Mouse (Mus musculus): Measurements from ENCODE around the gene Zfp408.

Gene Zfp408

DNA sequence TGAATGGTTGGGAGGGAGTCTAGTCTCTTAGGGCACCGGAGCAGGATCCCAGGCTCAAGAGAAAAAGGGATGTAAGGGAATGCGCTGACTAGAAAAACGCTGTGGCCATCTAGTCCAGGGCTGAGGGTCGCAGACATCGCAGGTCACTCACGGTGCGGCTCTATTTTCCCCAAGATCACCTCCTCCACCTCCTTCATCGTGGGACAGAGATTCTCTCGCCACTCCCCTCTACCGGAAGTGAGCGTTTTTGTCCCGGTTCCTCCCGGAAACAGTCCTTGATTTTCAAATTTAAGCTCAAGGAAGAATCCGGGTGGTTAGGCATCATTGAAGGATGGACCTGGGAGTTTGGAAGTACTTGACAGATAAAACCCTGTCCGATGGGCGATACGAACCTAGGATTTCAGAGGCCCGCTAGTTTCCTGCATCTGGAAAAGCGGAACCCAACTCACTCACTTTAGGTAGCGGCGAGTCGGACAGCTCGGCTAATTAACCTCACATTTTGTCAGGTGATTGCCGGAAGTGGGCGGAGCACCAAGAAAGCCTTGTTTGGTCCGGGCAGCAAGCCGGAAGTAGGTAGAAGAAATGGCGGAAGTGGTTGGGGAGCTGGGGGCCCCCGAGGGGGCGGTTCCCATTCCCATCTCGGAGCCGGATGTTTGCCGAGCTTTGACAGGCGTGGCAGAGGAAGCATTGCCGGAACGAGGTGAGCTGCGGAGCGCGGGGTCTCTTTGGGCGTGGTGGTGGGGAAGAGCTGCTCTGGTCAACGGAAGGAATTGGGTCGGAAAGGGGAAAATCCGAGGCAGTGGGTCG, at the start of gene Zfp408, which contains the start of gene Arhgap1:
Gene Zfp408 (minus strand): TSS at position 239 of the 807 bp plus-strand sequence.
Gene Arhgap1 (plus strand): TSS at position 308 of the 807 bp plus-strand sequence.
- DNase-seq = peak; percentile 97

DNA sequence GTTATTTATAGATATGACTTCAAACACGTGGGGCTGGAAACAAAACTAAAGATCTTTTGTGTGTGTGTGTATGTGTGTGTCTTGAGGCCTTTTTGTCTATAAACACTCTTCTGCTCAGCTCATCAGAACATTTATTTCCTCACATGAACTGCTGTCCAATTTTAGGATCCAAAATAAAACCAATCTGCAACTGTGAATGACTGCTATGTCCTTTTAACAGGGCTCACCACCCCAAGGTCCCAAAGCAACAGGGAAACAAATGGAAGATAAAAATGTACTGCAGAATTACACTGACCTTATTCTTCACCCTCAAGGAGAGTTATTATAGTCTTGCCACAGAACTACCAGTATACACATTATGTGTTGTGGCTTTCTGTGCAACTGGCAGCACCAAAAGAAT, 49.6 kb upstream of the Zfp408 start:
- no peak for DNase-seq

DNA sequence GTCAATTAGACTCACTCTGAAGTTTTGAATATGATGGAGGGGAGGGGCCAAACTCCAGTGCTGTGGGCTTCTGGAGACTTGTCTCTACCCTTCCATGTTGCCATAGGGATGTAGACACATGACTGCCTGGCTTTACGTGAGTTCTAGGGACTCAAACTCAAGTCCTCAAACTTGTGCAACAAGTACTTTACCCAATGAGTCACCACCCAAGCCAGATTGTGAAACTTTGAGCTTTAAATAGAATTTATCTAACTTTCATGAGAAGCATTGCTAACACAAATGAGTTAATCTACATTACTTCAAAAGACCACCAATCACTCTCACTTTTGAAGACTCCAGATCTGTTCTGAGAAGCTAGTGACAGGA, 46.6 kb upstream of the Zfp408 start:
- no peak for DNase-seq

DNA sequence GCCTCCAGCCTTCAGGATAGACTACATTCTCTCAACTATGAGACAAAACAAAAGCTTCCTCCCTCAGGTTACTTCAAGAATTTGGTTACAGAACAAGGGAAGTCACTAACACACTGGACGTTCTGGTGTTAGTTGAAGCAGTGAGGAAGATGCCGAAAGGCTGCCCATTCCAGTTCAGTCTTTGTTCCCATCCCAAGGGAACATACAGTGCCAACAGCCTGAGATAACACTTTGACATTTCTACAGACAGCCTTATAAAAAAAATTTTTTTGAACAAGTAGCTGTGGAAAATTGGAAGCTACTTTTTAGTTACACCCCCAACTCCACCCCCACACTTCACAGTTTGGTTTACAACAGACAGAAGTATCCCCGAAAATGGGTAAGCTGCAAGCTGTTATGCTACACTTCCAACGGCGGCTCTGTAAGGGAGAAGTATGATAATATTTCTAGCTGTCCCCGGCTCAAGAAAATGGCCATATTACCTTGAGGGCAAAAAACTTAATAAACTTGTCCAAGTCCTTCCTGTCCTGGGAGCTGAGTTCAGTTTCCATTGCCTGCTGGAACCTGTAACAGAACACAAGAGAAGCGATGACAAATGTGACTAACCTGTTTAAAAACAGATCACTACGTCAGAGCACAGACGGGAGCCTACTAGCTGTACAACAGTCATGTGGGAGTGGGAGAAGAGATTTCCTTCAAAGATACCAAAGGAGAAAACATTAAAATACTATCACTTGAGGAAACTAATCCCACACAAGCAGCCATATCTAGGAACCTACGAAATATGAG, 46.0 kb upstream of the Zfp408 start:
- DNase-seq = no peak

DNA sequence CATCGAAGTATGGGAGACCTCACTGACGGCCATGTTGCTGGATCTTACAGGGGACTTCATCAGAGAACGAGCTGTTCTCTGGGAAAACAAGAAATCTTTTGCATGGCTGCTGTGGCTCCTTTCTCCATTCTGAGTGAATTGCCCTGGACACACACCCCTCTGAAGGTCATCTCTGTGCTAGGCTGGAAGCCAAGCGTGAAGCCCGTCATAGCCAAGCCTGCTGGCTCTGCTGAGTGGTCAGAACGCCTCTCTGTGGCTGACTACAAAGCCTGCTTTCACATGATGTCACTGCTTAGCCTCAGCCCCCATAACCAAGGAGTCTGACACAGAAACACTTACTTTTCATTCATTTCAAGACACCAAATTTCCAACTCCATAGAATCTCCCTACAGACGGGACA, 39.9 kb upstream of the Zfp408 start:
- peak in 1 of 2 experiments; percentile 25 for DNase-seq

DNA sequence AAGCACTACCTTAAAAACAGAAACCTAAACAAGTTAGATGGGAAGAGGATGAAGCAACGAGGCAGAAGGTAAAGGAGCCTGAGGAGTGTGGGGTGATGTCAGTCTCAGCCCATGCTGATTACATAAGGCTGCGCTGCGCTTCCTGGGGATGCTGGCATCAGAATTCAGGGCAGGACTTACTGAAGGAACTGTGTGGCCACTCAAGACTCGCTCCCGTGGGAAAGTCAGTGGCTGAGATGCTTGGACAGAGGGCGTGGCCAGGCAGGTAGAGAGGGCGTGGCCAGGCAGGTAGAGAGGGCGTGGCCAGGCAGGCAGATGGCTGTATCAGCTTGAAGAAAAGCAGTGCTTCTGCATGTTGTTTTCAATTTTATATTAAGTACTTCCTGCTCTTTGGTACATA, 34.3 kb upstream of the Zfp408 start:
- peak; percentile 28 to 34 for DNase-seq

DNA sequence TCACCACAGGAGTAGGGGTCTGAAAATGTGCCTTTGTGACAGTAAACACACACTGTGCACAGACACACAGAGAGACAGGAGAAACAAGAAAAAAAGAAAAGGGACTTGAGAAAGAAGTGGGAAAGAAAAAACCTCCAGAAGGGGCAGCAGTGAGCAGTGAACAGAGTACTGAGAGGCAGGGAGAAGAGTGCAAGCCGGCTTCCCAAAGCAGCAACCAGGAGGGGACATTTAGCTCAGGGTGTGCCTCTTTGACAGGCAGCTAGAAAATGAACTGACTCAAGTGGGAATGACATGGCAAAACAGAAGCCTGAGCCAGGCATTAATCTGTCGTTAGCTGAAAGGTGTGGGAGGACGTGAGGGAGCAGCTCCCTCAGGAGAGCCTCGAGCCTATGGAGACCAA, 33.3 kb upstream of the Zfp408 start:
- peak; percentile 44 to 59 for DNase-seq

DNA sequence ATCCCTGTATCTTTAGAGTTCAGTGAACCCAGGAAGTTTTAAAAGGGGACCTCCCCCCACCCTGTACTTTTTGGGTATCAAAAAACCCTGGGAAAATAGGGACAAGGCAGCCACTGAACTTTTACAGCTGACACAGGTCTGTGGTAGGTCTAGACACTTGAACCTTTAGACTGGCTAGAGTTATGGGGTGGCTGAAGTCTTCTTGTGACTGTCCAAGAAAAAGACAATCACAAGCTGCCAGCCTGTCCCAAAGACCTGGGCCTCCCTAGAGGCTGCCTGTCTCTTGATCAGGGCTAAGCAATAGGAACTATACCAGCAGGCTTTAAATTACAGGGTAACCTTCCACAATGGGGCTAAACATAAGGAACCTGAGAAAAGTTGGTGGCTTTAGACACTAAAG, 27.4 kb upstream of the Zfp408 start:
- no peak for DNase-seq

DNA sequence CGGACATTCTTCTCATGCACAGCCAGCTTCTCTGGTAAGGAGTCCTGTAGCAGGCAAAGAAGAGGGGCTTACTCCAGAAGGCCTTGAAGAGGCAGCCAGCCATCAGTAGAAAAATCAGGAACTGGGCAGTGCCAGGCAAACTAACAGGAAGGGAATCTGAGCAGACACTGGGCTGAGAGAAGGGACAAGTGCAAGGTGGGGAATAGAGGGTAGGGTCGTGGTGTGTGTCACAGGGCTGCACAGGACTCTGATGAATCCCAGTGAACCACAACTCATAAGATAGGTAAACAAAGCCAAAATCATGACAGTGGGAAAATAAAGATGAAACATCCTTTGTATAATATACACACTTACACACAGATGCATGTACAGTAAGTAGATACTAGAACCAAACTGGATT, 26.8 kb upstream of the Zfp408 start:
- no peak for DNase-seq

DNA sequence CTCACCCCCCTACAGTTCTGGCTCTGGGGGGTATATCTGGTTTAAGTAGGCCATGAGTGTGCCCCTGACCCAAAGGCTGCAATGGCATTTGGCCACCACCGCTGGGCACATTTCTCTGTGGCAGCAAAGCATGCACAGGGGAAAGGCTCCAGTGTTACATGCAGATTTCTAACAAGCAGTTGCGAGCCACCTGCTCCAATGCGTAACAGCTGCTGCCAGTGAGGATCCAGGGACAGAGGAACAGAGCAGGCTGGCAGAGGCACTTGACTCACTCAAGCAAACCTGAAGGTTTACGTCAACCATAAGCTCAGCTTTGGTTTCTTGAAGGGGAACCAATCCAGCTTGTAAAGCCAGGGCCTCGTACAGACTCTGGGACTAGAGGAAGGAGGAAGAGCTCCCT, 25.3 kb upstream of the Zfp408 start:
- DNase-seq = no peak

DNA sequence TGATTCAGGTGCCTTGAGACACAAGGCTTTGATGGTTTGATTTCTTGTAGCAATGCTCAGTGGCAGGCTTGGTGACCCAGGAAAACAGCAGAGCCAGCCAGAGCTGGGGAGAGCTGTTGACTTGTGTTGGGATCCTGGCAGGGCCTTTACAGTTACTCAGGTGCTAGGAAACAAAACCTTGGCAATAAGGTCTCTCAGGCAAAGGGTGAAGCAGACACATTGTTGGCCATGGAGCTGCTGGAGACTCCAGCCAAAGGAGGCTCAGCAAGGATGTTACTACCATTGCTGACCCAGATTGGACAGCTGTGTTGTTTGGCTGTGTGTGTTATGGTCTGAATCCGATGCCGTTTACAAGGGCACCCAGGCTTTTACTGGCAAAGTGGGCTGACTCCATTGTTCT, 24.0 kb upstream of the Zfp408 start:
- no peak for DNase-seq

DNA sequence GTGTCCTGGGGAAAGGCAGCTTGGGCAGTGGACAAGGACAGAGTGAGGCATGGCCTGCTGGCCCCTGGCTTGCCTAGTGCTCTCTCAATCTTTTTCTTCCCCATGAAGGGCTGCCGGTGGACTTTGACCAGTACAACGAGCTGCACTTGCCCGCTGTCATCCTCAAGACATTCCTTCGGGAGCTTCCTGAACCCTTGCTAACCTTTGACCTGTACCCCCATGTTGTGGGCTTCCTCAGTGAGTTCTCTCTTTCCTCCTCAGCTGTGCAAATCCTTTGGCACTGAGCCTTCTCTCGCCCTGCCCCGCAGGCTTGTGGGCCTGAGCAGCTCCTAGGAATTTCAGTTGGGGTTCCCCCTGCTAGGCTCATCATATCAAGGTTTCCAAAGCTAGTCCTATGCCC, 20.4 kb upstream of the Zfp408 start:
- no peak for DNase-seq

DNA sequence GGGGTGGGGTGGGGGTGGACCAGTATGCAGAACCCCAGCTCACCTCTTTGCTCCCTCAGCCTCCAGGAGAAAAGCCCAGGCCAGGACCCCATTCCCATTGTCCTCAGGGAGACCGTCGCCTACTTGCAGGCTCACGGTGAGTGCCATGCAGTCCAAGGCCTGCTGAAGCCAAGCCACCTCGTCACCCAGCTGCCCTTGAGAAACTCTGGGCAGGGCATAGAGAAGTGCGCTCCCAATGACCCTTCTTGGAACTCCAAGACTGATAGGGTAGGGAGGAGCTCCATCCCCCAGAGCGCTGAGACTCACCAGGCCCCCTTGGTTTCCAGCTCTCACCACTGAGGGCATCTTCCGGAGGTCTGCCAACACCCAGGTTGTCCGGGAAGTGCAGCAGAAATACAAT, 19.7 kb upstream of the Zfp408 start:
- no peak for DNase-seq

DNA sequence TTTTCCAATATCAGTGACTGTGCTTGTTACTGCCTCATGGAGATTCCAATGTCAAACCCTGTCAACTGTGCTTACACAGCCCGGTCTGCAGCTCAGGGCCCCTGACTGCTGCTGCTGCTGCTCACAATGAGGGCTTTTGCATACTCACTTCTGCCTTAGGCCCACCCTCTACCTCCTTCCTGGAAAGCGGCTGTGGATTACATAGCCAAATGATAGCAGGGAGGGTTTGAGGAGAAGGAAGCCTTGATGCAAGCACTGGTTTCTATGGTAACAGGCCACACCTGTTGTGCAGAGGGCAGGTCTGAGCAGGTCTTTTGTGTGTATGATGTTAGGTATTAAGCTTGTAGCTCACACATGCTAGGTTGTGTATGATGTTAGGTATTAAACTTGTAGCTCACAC, 18.2 kb upstream of the Zfp408 start:
- no peak for DNase-seq

DNA sequence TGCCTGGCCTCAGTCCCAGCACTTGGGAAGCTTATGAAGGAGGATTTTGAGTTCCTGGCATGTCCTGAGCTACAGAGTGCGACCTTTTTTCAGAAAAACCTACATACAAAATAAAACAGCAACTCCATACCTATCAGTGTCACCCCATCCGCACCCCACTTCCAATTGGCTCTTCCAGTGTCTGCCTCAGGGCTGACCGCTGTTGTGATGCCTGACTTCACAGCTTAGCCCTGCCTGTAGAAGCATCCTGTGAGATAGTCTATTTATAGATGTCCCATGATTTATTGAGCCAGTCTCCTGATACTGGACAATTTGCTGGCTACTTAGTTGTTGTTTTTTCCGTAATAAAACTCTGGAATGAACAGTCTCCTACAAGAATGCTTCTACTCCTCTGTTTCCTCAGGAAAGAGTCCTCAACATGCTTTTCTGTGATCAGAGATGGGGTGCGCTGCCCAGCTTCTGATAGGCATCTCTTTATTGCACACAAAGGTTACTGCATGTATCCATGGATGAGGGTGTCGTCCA, 16.9 kb upstream of the Zfp408 start:
- DNase-seq = no peak

DNA sequence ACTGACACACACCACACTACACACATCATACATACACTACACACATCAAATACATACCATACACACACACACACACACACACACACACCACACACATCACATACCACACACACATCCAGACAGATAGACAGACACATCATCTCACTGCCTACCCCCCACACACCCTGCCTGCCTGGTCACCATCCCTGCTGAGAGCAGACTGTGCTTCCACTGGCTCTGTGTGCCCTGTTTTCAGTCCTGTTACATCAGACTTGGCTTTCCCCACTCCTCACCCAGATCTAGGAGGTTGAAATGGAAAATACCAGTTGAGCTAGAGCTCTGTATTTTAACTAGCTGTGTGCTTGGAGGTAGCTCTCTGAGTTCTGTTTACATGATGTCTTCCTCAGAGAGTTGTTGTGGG, 15.2 kb upstream of the Zfp408 start:
- no peak for DNase-seq

DNA sequence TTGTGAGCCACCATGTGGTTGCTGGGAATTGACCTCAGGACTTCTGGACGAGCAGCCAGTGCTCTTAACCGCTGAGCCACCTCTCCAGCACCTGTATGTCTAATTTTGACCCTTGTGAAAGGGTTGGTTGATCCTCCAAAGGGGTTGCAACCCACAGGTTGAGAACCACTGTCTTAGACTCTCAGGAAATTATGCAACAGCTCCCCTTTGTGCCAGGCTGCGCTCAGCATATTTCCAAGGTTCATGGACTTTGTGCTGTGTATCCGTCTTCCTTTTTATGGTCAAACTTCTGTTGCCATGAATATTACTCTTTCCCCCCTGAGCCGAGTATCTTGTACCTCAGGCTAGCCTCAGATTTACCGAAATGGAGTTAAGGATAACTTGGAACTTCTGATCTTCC, 11.4 kb upstream of the Zfp408 start:
- no peak for DNase-seq

DNA sequence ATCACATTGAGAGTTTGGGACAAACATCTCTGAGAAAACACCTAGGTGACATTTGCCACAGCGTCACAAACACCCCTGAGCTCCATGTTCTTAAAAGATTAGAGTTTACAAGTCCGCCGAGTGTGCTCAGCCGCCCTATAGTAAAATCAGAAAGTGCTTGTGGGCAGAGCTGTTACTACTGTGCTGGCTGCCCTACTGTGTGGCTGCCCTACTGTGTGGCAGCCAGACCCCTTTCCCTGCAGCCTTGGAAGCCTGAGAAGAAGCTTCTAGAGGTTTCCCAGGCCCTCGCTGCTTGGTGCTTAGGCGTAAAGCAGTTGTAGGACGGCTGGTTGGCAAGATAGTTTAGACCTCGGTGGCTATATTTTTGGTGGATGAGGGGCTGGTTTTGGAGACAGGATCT, 10.1 kb upstream of the Zfp408 start:
- DNase-seq = no peak

DNA sequence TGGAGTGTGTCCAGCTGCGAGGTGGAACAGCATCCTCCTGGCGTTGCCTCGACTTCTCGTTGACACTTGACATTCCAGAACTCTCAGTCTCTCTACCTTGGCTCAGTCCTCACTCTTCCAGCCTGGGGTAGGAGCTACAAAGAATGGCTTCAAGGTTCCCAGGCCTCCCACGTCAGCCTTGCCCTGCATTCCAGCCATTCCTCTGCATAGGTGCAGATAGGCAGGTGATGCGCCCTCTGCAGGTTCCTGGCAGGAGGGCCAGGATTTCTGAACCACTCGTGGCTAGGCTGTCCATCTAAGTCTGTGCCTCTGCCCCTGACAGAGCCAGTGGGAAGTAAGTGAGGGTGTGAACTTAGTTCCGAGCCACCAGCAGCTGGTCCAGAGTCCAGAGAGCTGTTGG, 7.2 kb upstream of the Zfp408 start:
- DNase-seq = no peak

DNA sequence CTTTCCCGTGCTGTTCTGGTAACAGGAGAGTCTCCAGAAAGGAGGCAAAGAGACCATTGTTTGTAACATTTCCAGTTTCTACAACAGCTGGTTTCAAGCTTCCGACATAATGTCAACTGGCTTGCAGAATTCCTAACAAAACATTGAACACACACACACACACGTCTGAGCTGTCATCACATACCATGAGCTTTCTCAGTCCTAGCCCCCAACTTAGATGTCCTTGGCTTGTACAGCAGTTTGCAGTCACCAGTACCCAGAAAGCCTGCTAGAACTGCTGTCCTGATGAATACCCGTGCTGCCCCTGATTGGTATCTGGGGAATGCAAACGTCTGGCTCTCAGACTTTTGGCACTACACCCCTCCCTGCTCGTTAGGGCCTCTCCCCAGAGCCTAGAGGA, 6.2 kb upstream of the Zfp408 start:
- no peak for DNase-seq

DNA sequence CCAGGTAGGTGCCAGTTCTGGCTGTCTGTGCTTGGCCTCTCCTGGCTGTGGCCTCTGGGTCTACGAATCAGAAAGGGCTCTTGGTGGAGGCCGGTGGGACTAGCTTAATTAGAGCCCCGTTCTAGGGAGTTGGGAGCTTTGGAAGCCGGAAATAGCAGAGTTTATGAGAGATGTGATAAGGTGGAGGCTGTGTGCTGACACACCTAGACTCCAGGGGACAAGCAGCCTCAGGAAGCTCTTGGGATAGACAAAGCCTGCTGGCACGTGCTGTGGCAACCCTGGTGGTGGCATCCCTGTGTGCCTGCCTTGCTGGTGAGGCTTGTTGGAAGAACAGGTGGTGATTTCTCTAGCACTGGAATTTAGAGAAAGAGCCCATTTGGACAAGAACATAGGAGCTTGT, 5.8 kb upstream of the Zfp408 start:
- no peak for DNase-seq

DNA sequence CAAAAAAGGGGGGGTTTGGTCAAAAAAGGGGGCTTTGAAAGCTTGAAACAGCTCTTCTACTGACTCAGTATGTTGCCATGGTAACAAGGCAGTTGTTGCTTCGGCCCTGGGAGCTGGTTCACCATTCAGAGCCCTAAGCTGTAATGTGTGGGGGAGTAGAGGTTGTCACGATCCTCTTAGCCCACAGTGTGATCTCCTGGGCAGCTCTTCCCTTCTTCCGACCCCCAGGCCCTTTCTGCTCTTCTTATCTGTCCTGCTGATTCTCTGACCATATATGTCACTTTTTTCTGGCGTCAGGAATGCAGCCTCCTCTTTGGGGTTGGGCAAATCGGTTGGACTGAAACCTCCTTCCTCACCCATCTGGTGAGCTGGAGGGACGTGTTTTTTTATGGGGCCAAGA, 3.3 kb upstream of the Zfp408 start:
- DNase-seq = no peak

DNA sequence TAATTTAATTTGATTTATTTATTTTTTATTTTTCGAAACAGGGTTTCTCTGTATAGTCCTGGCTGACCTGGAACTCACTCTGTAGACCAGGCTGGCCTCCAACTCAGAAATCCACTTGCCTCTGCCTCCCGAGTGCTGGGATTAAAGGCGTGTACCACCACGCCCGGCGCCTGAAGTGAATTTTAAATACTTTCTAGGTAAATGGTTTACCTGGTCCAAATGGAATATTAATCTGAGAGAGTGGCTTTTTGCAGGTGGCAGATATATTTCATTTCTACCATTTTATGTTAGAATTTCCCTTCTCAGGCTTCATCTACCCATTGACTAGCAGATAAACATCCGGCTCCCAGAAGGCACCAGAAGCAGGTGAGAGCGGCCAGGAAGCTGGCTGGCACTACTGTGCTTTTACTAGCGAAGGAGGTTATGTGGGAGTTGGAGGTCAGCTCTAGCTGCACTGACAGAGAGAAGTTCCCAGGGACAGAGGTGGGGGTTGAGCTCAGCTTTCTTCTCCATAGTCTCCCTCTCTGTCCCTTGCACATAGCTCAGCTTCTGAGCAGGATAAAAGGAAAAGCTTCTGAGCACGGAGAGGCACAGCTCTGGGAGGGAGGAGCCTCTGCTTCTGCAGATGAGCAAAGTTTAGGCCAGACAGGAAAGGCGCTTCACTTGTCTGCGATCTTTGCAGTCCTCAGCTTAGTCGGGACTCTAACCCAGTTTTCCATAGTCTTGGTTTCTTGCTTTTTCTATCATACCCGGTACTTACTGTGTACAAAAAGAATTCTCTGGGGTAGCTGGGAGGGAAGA, 2.1 kb upstream of the Zfp408 start:
- DNase-seq = no peak

Measured in cerebellum, adult 18-20 months (tissue).